Mouse (Mus musculus): ENCODE results near the gene Ip6k1.

Ip6k1 gene

GRCm38 (mm10) chr9:108057262-108057562 lies 54.9 kb downstream of the Ip6k1 start:
- DNase-seq (ENCODE audit: low spot score), result no peak

- DNase-seq (ENCODE audit: low spot score), result no peak
Observed at GRCm38 (mm10) chr9:108058291-108058690, 56.0 kb downstream of the Ip6k1 start.

GRCm38 (mm10) chr9:108062142-108062541 lies 59.8 kb downstream of the Ip6k1 start:
- no peak for DNase-seq (ENCODE audit: low spot score)

GRCm38 (mm10) chr9:108063361-108063760 lies 61.1 kb downstream of the Ip6k1 start:
- DNase-seq (ENCODE audit: low spot score), result no peak

- no peak for DNase-seq (ENCODE audit: low spot score)
Observed at GRCm38 (mm10) chr9:108065491-108066011, 63.2 kb downstream of the Ip6k1 start.

GRCm38 (mm10) chr9:108067199-108067598 lies 64.9 kb downstream of the Ip6k1 start:
- no peak for DNase-seq (ENCODE audit: low spot score)

- peak; percentile 58 for DNase-seq (ENCODE audit: low spot score)
Observed at GRCm38 (mm10) chr9:108067900-108068299, 65.6 kb downstream of the Ip6k1 start.

- no peak for DNase-seq (ENCODE audit: low spot score)
Observed at GRCm38 (mm10) chr9:108069007-108069406, 66.7 kb downstream of the Ip6k1 start.

- no peak for DNase-seq (ENCODE audit: low spot score)
Observed at GRCm38 (mm10) chr9:108069529-108069928, 67.2 kb downstream of the Ip6k1 start.

- DNase-seq (ENCODE audit: low spot score), result no peak
Observed at GRCm38 (mm10) chr9:108071801-108072200, 69.5 kb downstream of the Ip6k1 start.

- DNase-seq (ENCODE audit: low spot score), result no peak
Observed at GRCm38 (mm10) chr9:108072481-108072924, 70.2 kb downstream of the Ip6k1 start.

GRCm38 (mm10) chr9:108073141-108073930 lies 71.0 kb downstream of the Ip6k1 start:
- no peak for DNase-seq (ENCODE audit: low spot score)

- no peak for DNase-seq (ENCODE audit: low spot score)
Observed at GRCm38 (mm10) chr9:108080168-108080567, 77.9 kb downstream of the Ip6k1 start, which contains the start of gene Mst1. TSS of gene Mst1 (plus strand) at chr9:108080436.

- no peak for DNase-seq (ENCODE audit: low spot score)
Observed at GRCm38 (mm10) chr9:108082549-108082948, 80.2 kb downstream of the Ip6k1 start.

- DNase-seq (ENCODE audit: low spot score), result no peak
Observed at GRCm38 (mm10) chr9:108082988-108083431, 80.7 kb downstream of the Ip6k1 start, which contains the start of gene Rnf123. TSS of gene Rnf123 (minus strand) at chr9:108083346.

- DNase-seq (ENCODE audit: low spot score), result no peak
Observed at GRCm38 (mm10) chr9:108083561-108083960, 81.3 kb downstream of the Ip6k1 start.

GRCm38 (mm10) chr9:108085261-108085660 lies 83.0 kb downstream of the Ip6k1 start:
- DNase-seq (ENCODE audit: low spot score), result no peak

GRCm38 (mm10) chr9:108090611-108091120 lies 88.4 kb downstream of the Ip6k1 start:
- no peak for DNase-seq (ENCODE audit: low spot score)

- no peak for DNase-seq (ENCODE audit: low spot score)
Observed at GRCm38 (mm10) chr9:108093586-108093985, 91.3 kb downstream of the Ip6k1 start.

GRCm38 (mm10) chr9:108094184-108094941 lies 92.1 kb downstream of the Ip6k1 start, which contains the start of gene Apeh:
TSS of gene Apeh (minus strand) at chr9:108094606.
- peak; percentile 91 for DNase-seq (ENCODE audit: low spot score)

- DNase-seq (ENCODE audit: low spot score), result no peak
Observed at GRCm38 (mm10) chr9:108094998-108095411, 92.7 kb downstream of the Ip6k1 start.

- no peak for DNase-seq (ENCODE audit: low spot score)
Observed at GRCm38 (mm10) chr9:108095518-108095917, 93.2 kb downstream of the Ip6k1 start.
